Mouse (Mus musculus): ENCODE data around the gene Pkn1.

- TF ChIP-seq POLR2A (IDR thresholded peaks at IDR 0.05; ENCODE audit: borderline replicate concordance, low read depth, low read length) = no peak
- TF ChIP-seq CTCF (IDR thresholded peaks at IDR 0.05; ENCODE audit: low read depth, low read length) = no peak
These were observed 4.4 kb upstream of the Pkn1 start for GRCm38 (mm10) chr8:83703426-83703825.
